Mouse (Mus musculus): ENCODE measurements around the gene Olfr1155. TPM values are rescaled to one million over a fixed set of nuclear protein-coding genes. Genes with fewer than 3 reads are reported as not detected.

Olfr1155 gene
- not detected for polyA plus RNA-seq (2014; fragmentation: Illumina TruSeq; extraction: RNeasy Lipid Tissue Mini Kit (QIAGEN cat#74804); ENCODE audit: low read depth, low replicate concordance)

GRCm38 (mm10) chr2:87945037-87945436 is at the start of gene Olfr1155:
Gene Olfr1155 (minus strand): TSS chr2:87945137.

GRCm38 (mm10) chr2:87989813-87990212 is 44.9 kb upstream of the Olfr1155 start, which contains the start of gene Olfr1158:
Gene Olfr1158 (plus strand): TSS chr2:87990113.

GRCm38 (mm10) chr2:87974563-87974962 is 29.6 kb upstream of the Olfr1155 start, which contains the start of gene Olfr74:
Gene Olfr74 (minus strand): TSS chr2:87974663.

GRCm38 (mm10) chr2:87968199-87968598 is 23.3 kb upstream of the Olfr1155 start, which contains the start of gene Olfr1157:
Gene Olfr1157 (minus strand): TSS chr2:87968299.

GRCm38 (mm10) chr2:87953000-87953399 is 8.1 kb upstream of the Olfr1155 start, which contains the start of gene Olfr1156:
Gene Olfr1156 (minus strand): TSS chr2:87953100.

GRCm38 (mm10) chr2:87905066-87905465 is 39.9 kb downstream of the Olfr1155 start, which contains the start of gene Olfr1154:
Gene Olfr1154 (minus strand): TSS chr2:87905166.

GRCm38 (mm10) chr2:87894662-87895061 is 50.3 kb downstream of the Olfr1155 start, which contains the start of gene Olfr1153:
Gene Olfr1153 (plus strand): TSS chr2:87894962.

Other genes starting within 250 kb of the Olfr1155 start
- not detected for gene Olfr1137, start 232.0 kb downstream of the Olfr1155 start, polyA plus RNA-seq (2014; fragmentation: Illumina TruSeq; extraction: RNeasy Lipid Tissue Mini Kit (QIAGEN cat#74804); ENCODE audit: low read depth, low replicate concordance)
- gene Olfr1138, start 205.2 kb downstream of the Olfr1155 start, polyA plus RNA-seq (2014; fragmentation: Illumina TruSeq; extraction: RNeasy Lipid Tissue Mini Kit (QIAGEN cat#74804); ENCODE audit: low read depth, low replicate concordance): not detected
- not detected for gene Olfr1140, start 201.4 kb downstream of the Olfr1155 start, polyA plus RNA-seq (2014; fragmentation: Illumina TruSeq; extraction: RNeasy Lipid Tissue Mini Kit (QIAGEN cat#74804); ENCODE audit: low read depth, low replicate concordance)
- not detected for gene Olfr1141, start 191.1 kb downstream of the Olfr1155 start, polyA plus RNA-seq (2014; fragmentation: Illumina TruSeq; extraction: RNeasy Lipid Tissue Mini Kit (QIAGEN cat#74804); ENCODE audit: low read depth, low replicate concordance)
- gene Olfr152, start 165.7 kb downstream of the Olfr1155 start, polyA plus RNA-seq (2014; fragmentation: Illumina TruSeq; extraction: RNeasy Lipid Tissue Mini Kit (QIAGEN cat#74804); ENCODE audit: low read depth, low replicate concordance): not detected
- gene Olfr1143, start 144.5 kb downstream of the Olfr1155 start, polyA plus RNA-seq (2014; fragmentation: Illumina TruSeq; extraction: RNeasy Lipid Tissue Mini Kit (QIAGEN cat#74804); ENCODE audit: low read depth, low replicate concordance): not detected
- gene Olfr1145, start 135.3 kb downstream of the Olfr1155 start, polyA plus RNA-seq (2014; fragmentation: Illumina TruSeq; extraction: RNeasy Lipid Tissue Mini Kit (QIAGEN cat#74804); ENCODE audit: low read depth, low replicate concordance): not detected
- not detected for gene Olfr1148, start 114.6 kb downstream of the Olfr1155 start, polyA plus RNA-seq (2014; fragmentation: Illumina TruSeq; extraction: RNeasy Lipid Tissue Mini Kit (QIAGEN cat#74804); ENCODE audit: low read depth, low replicate concordance)
- not detected for gene Olfr1150-ps1, start 101.1 kb downstream of the Olfr1155 start, polyA plus RNA-seq (2014; fragmentation: Illumina TruSeq; extraction: RNeasy Lipid Tissue Mini Kit (QIAGEN cat#74804); ENCODE audit: low read depth, low replicate concordance)
- gene Olfr1151, start 89.3 kb downstream of the Olfr1155 start, polyA plus RNA-seq (2014; fragmentation: Illumina TruSeq; extraction: RNeasy Lipid Tissue Mini Kit (QIAGEN cat#74804); ENCODE audit: low read depth, low replicate concordance): not detected
- not detected for gene Olfr1152, start 78.6 kb downstream of the Olfr1155 start, polyA plus RNA-seq (2014; fragmentation: Illumina TruSeq; extraction: RNeasy Lipid Tissue Mini Kit (QIAGEN cat#74804); ENCODE audit: low read depth, low replicate concordance)
- not detected for gene Olfr1153, start 50.2 kb downstream of the Olfr1155 start, polyA plus RNA-seq (2014; fragmentation: Illumina TruSeq; extraction: RNeasy Lipid Tissue Mini Kit (QIAGEN cat#74804); ENCODE audit: low read depth, low replicate concordance)
- not detected for gene Olfr1154, start 40.0 kb downstream of the Olfr1155 start, polyA plus RNA-seq (2014; fragmentation: Illumina TruSeq; extraction: RNeasy Lipid Tissue Mini Kit (QIAGEN cat#74804); ENCODE audit: low read depth, low replicate concordance)
- gene Olfr1156, start 8.0 kb upstream of the Olfr1155 start, polyA plus RNA-seq (2014; fragmentation: Illumina TruSeq; extraction: RNeasy Lipid Tissue Mini Kit (QIAGEN cat#74804); ENCODE audit: low read depth, low replicate concordance): not detected
- not detected for gene Olfr1157, start 23.2 kb upstream of the Olfr1155 start, polyA plus RNA-seq (2014; fragmentation: Illumina TruSeq; extraction: RNeasy Lipid Tissue Mini Kit (QIAGEN cat#74804); ENCODE audit: low read depth, low replicate concordance)
- not detected for gene Olfr74, start 29.5 kb upstream of the Olfr1155 start, polyA plus RNA-seq (2014; fragmentation: Illumina TruSeq; extraction: RNeasy Lipid Tissue Mini Kit (QIAGEN cat#74804); ENCODE audit: low read depth, low replicate concordance)
- gene Olfr1158, start 45.0 kb upstream of the Olfr1155 start, polyA plus RNA-seq (2014; fragmentation: Illumina TruSeq; extraction: RNeasy Lipid Tissue Mini Kit (QIAGEN cat#74804); ENCODE audit: low read depth, low replicate concordance): not detected
- not detected for gene Olfr1160, start 63.1 kb upstream of the Olfr1155 start, polyA plus RNA-seq (2014; fragmentation: Illumina TruSeq; extraction: RNeasy Lipid Tissue Mini Kit (QIAGEN cat#74804); ENCODE audit: low read depth, low replicate concordance)
- not detected for gene Olfr1161, start 77.6 kb upstream of the Olfr1155 start, polyA plus RNA-seq (2014; fragmentation: Illumina TruSeq; extraction: RNeasy Lipid Tissue Mini Kit (QIAGEN cat#74804); ENCODE audit: low read depth, low replicate concordance)
- gene Olfr73, start 92.6 kb upstream of the Olfr1155 start, polyA plus RNA-seq (2014; fragmentation: Illumina TruSeq; extraction: RNeasy Lipid Tissue Mini Kit (QIAGEN cat#74804); ENCODE audit: low read depth, low replicate concordance): not detected
- not detected for gene Olfr1162, start 106.0 kb upstream of the Olfr1155 start, polyA plus RNA-seq (2014; fragmentation: Illumina TruSeq; extraction: RNeasy Lipid Tissue Mini Kit (QIAGEN cat#74804); ENCODE audit: low read depth, low replicate concordance)
- gene Olfr1163, start 126.7 kb upstream of the Olfr1155 start, polyA plus RNA-seq (2014; fragmentation: Illumina TruSeq; extraction: RNeasy Lipid Tissue Mini Kit (QIAGEN cat#74804); ENCODE audit: low read depth, low replicate concordance): not detected
- gene Olfr1164, start 148.8 kb upstream of the Olfr1155 start, polyA plus RNA-seq (2014; fragmentation: Illumina TruSeq; extraction: RNeasy Lipid Tissue Mini Kit (QIAGEN cat#74804); ENCODE audit: low read depth, low replicate concordance): not detected
- not detected for gene Olfr1166, start 183.1 kb upstream of the Olfr1155 start, polyA plus RNA-seq (2014; fragmentation: Illumina TruSeq; extraction: RNeasy Lipid Tissue Mini Kit (QIAGEN cat#74804); ENCODE audit: low read depth, low replicate concordance)
- gene Olfr1167, start 210.1 kb upstream of the Olfr1155 start, polyA plus RNA-seq (2014; fragmentation: Illumina TruSeq; extraction: RNeasy Lipid Tissue Mini Kit (QIAGEN cat#74804); ENCODE audit: low read depth, low replicate concordance): not detected
- not detected for gene Olfr1168, start 236.7 kb upstream of the Olfr1155 start, polyA plus RNA-seq (2014; fragmentation: Illumina TruSeq; extraction: RNeasy Lipid Tissue Mini Kit (QIAGEN cat#74804); ENCODE audit: low read depth, low replicate concordance)